Mouse (Mus musculus) testis, postnatal 14 days (tissue): Measurements from ENCODE around the gene Hsd17b3.
"Not testable (repeated sequence)": the region's sequence is repeated elsewhere in the genome, so short reads cannot be mapped to it uniquely, and the experiment has no call there.

Source experiments
- DNase-seq: peaks from one replicate; pipeline ENCODE4 v3.0.0; 2021; ENCODE audit warnings: low spot score

Gene Hsd17b3

DNA sequence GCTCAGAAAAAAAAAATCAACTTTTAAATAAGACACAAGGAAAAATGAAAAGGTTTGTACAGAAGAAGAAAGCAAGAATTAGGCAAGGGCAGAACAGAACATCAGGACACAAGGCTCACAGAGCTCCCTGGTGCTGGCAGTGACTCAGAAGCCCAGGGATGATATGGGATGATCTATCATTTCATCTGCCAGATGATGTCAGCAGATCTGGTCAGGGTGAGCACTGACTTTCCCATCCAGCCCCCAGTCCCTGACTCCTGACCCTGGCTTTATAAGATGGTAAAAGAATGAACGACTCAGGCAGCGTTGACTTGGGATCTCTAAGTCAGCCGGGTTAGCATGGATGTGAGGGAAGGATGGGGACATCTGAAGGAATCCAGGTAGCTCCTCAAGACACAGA lies 5.7 kb downstream of the Hsd17b3 start:
- no peak for DNase-seq

DNA sequence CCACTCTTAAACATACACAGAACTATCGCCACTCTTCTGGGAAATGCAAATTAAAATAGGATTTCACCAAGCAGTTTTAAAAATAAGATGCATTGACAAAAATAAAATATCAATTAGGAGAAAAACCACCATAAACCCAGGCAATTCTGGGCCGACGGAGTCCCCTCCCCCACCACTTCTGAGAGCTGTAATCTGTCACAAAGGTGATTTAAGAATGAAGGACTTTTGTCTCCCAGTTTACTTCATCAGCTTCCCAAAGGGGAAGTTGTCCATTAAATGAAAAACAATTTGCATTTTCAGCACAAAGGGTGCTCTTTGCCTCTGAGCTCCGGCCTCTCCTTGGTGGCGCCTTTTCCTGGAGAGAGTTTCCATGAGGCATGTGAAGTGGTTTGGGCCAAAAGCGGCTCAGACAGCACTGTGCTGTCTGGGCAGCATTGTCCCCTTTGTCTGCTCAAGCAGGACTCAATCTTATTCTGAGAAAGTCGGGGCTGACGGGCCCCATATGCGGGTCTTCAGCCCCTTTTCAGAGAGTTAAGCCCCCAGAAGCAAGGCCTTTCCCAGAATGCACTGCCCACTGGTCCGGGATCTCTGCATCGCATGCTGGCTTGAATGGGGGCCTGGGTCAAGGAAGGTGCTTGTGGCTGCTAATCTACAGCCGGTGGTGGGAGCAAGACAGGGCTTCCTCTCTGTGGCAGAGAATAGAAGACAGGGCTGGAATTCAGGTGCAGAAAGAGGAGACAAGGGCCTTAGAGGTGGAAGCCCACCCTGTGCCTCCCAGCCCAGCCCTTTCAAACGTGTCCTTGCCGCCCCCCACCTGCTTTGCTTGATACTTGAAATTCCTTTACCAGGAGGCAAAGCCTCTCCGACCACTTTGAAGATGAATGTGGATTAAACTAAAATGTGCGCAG lies 7.8 kb downstream of the Hsd17b3 start:
- no peak for DNase-seq

GRCm38 (mm10) chr13:64077591-64077990 lies 11.4 kb downstream of the Hsd17b3 start:
- no peak for DNase-seq

- no peak for DNase-seq
Observed at GRCm38 (mm10) chr13:64076074-64076473, 13.0 kb downstream of the Hsd17b3 start.

DNA sequence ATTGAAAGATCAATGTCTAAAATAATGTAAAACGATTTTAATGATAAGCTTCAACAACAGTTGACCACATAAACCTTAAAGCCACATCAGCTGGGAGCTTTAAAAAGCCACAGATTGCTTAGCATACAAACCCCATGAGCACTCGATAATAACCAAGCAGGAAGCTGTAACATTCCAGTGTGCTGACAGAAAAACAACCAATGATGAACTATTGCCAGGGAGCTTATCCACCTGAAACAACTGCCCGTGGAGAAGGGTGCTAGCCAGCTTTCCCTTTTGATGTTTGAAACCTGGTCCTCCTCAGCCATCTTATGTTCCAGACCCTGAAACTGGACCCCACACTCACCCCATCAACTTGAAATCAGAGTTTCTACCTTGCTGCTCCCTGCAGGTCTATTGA lies 22.4 kb downstream of the Hsd17b3 start:
- no peak for DNase-seq

- peak; percentile 66 for DNase-seq
Observed at GRCm38 (mm10) chr13:64064276-64064675, 24.8 kb downstream of the Hsd17b3 start.

DNA sequence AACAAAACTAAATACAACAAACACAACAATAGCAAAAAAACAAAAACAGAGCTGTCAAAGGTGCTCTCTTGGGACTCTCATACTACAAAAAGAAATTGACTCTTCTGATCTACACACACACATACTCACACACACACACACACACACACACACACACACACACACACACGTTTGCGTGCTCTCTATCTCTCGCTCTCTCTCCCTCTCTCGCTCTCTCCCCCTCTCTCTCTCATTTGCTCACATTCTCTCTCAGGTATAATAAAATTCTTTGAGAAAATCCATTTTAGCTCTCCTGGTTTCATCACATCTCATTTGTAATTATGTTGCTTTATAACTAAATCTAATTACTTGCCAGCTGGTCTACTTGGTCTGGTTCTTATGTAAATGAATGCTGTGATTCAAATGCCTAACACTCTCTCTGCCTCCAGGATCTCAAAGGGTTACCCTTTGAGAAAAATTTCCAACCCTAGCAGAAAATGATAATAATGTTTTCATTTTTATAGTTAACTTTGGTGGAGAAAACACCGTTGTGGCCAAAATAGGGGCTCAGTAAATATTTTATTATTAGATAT lies 28.0 kb downstream of the Hsd17b3 start:
- no peak for DNase-seq

DNA sequence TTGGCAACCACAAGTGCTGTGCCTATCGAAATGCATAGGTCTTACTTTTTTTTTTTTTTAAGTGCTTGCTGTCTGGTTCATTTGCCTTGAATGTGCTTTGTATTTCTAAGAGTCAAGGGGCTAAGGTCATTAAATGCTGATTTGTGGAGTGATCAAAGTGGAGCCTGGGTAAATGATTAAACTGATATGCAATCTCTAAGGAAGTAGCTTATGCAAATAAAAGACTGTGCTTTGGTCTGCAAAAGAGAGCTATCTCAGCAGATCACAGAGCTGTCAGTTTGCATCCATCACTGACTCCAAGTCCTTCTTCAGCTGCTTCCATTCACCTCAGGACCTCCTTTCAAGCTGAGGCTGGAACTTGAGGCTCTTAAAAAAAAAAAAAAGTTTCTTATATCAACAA lies 35.1 kb downstream of the Hsd17b3 start:
- DNase-seq = no peak

- DNase-seq = not testable (repeated sequence)
Observed at GRCm38 (mm10) chr13:64052281-64052680, 36.7 kb downstream of the Hsd17b3 start.

GRCm38 (mm10) chr13:64050895-64051294 lies 38.1 kb downstream of the Hsd17b3 start:
- DNase-seq = peak; percentile 21

- no peak for DNase-seq
Observed at GRCm38 (mm10) chr13:64049535-64049934, 39.5 kb downstream of the Hsd17b3 start.

GRCm38 (mm10) chr13:64048467-64048866 lies 40.6 kb downstream of the Hsd17b3 start:
- no peak for DNase-seq

- DNase-seq = no peak
Observed at GRCm38 (mm10) chr13:64039976-64040375, 49.1 kb downstream of the Hsd17b3 start.

DNA sequence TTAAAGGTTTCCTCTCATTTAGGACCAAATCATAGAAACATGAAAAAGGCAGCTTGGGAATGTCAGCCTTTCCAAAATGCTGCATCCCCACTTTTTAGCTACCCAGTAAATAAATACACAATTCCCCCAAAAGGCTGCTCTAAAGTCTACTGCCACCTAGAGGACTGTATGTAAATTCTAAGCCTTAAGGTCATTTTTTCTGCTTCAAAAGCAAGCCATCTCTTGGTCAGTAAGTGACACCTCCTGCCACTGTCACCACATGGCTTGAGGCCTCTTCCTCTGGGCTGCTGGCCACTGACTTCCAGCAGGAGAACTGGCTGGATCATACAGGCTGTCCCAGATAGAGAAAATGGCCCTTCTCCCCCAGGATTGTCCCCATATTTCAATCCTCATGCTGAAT lies 50.9 kb downstream of the Hsd17b3 start:
- no peak for DNase-seq

GRCm38 (mm10) chr13:64036079-64037011 lies 52.7 kb downstream of the Hsd17b3 start:
- peak; percentile 48 for DNase-seq

DNA sequence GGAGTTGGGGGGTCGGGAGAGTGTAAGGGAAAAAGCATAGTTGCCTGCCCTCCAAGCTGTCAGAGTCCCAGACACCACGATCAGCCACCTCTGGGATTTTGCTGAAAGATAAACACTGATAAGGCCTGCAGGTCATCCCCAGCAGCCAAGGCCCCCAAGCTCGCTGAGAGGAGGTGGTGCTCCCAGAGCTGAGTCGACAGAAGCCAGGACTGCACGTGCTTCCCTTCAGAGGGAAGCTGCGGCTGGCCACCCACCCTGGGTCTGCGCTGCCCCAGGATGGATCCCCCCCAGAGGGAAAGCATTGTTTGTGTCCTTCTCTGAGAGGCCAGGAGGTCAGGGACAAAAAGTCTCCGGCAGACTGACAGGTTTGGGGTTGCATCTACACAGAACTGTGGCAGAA lies 54.0 kb downstream of the Hsd17b3 start:
- DNase-seq = peak; percentile 15

DNA sequence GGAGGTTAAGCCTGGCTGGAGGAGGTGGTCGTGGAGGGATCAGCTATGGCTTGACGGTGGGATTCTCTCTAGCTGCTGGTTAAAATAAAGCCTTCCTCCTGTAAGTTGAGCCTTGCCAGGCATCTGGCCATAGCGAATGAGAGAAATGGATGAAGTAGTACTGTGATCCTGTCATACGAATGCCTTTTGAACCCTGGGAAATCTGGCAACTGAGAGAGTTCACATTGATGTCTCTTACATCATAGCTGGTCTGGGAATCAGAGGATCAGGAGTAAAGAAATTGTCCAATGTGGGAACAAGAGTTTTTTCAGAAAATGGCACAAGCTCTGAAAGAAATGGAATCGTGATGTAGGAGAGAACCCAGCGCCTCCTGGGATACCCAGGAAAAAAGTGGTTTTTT lies 55.1 kb downstream of the Hsd17b3 start:
- no peak for DNase-seq

DNA sequence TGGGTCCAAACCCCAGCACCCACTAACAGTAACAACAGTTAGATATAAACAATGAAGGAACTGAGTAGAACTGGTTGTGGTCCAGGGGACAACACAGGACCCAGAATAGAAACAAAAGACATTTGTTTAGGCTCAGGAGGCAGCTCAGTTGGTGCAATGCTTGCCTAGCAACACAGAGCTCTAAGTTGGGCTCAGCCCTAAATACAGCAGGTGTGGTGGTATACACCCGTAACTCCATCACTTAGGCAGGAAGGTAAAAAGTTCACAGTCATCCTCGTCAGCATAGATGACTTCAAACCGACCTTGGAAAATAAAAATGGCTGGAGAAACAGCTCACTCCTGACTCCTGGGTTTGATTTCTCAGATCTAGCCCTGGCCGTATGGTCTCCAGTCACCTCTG lies 55.8 kb downstream of the Hsd17b3 start:
- DNase-seq = no peak

DNA sequence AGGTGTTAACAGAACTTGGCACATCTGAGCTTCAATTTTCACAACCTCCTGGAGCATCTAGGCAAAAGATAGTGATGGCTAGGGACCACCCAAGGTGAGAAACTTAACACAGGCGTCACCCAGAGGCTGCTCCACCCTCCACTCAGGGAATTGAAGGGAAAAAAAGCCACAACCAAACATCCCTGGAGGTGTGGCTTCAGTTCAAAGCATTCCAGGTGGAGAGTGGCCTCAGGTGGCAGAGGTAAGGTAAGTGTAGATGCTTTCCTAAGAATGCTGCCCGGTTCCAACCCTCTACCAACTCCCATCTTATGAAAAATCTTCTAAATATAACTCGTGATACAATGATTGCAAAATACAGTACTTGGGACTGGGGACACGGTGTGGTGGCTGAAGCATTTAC lies 57.8 kb downstream of the Hsd17b3 start:
- no peak for DNase-seq

DNA sequence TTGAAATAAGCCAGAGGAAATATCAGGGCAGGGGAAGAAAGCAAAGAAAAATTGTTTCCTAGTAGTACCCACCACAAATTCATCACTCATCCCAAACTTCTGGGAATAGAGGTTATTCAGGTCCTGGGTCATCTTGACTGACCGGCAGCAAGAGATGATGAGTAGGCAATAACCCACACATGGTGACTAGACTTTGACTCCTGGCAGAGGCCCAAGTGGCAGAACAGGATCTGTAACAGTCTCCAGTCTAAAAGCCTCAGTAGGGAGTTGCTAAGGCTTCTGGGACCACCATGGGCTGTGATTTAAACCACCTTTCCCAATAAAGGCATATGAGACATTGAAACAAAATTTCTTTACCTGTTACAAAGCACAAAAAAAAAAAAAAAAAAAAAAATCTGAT lies 58.2 kb downstream of the Hsd17b3 start:
- peak; percentile 22 for DNase-seq

DNA sequence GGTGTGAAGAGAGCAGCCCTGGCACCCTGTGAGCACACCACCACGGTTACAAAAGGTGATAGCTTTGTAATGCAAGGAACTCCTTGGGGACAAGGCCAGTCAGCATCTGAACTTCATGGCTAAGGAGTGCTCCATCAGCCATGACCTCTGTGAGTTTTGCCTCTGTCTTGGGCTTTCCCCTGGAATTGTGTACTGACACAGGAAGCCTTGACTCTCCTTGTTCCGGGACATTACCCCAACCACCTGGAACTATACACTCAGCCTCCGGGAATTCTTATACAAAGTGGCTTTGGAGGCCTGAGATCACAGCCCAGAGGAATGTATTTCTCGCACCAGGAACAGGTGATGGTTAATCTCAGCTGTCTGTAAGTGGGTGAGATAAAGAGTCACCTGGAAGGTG lies 64.2 kb downstream of the Hsd17b3 start:
- DNase-seq = no peak

DNA sequence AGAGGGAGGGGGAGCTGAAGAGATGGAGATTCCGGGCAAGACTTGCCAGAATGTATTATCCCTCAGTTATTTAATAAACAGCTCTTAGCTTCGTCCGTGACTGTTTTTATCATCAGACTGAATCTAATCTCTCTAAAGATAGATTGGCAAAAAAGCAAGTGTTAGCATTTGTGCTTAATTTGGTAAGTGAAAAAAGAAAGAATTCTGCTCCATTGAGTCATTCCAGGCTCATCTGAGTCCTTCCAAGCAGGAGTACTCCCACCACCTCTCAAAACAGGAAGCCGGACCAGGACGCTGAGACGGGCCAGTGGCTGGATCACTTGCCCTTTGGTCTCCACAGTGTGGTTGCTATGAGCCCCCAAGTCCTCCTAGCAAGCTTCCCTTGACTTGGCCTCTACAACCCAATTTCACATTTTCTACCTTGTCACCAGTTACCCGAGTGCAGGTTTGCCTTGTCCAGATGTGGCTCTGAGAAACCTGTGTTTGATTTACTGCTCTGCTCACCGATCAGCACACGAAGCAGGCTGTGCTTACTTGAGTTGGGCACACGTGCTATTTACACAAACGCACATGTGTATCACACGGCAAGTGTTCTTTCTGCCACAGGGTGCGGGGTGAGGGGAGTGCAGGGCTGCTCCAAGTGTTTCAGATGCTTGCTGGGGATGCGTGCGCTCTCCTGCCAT lies 66.1 kb downstream of the Hsd17b3 start:
- DNase-seq = no peak
